Mouse (Mus musculus) ES-E14 (cell line): ENCODE results near the gene Gm36028.

Source experiments
- CHD2 ChIP-seq: IDR thresholded peaks from 2 replicates; pipeline ENCODE4 v1.6.1; 2014; ENCODE audit warnings: mild to moderate bottlenecking, low read depth, low read length, inconsistent platforms
- HCFC1 ChIP-seq: IDR thresholded peaks from 2 replicates; pipeline ENCODE4 v1.6.1; 2012; ENCODE audit warnings: low read length, inconsistent platforms, borderline replicate concordance; ENCODE audit not compliant: insufficient read depth
- MAFK ChIP-seq: IDR thresholded peaks from 2 replicates; pipeline ENCODE4 v1.6.1; 2014; ENCODE audit warnings: mild to moderate bottlenecking, low read depth, low read length, inconsistent platforms; ENCODE audit not compliant: insufficient read depth
- ZC3H11A ChIP-seq: IDR thresholded peaks from 2 replicates; pipeline ENCODE4 v1.6.1; 2012; ENCODE audit warnings: low read depth, mild to moderate bottlenecking, inconsistent platforms, low read length, borderline replicate concordance
- ZNF384 ChIP-seq: IDR thresholded peaks from 2 replicates; pipeline ENCODE4 v1.6.1; 2012; ENCODE audit warnings: low read depth, low read length, inconsistent platforms

GRCm38 (mm10) chr16:37843740-37844139, 17.2 kb downstream of the Gm36028 start:
- TF ChIP-seq ZC3H11A (no peak), HCFC1 (no peak), ZNF384 (no peak), CHD2 (no peak), MAFK (no peak)
